Mouse (Mus musculus): Measurements from ENCODE around the gene Siae. TPM values are rescaled to one million over a fixed set of nuclear protein-coding genes. Genes with fewer than 3 reads are reported as not detected.
A peak's percentile ranks its signal among the peaks of the same experiment; 100 is the strongest.

The Siae gene
- polyA plus RNA-seq, 1 experiment = 10.0 TPM

DNA sequence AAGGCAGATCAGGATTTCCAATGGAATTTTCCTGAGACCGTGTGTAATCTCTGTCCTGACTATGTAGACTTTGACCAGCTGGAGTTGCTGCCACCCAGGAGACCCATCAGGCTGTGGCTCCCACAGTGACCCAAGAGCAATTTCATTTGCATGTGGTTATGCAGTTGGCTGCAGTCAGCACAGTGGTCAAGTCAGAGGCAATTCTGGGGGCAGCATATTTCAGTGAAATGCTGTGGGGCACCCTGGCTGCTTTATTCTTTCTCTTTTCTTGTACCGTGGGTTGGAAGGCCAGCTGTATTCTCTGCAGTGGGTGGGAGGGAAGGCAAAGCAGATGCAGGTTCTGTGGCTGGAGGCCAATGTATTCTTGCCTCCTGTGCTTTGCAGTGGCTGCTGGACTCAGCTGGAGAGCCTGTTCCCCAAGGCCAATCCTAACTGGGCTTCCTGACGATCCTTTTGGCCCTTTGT, 70.6 kb downstream of the Siae start:
- H3K4me1 ChIP-seq (replicated peaks; ENCODE audit: control insufficient read depth, insufficient read depth, low read length) = no peaks in the 10 kb centered on the region
- TF ChIP-seq POLR2A (IDR thresholded peaks at IDR 0.05; ENCODE audit: control insufficient read depth, extremely low read depth, insufficient read depth, low read length, poor library complexity) = no peak
- TF ChIP-seq CTCF (IDR thresholded peaks at IDR 0.05; ENCODE audit: borderline replicate concordance, control insufficient read depth, extremely low read depth, insufficient read depth, low read length, poor library complexity) = no peak
- no peak for DNase-seq
- H3K4me3 ChIP-seq (ENCODE audit: control insufficient read depth, insufficient read depth, low read length) = no peak overlapping the region
- H3K27ac ChIP-seq (ENCODE audit: control insufficient read depth, insufficient read depth, low read length) = no peak overlapping the region
- WGBS = 89% methylated on average over 3 of the region's 3 CpGs
- no peaks in the 10 kb centered on the region for H3K27me3 ChIP-seq (ENCODE audit: control insufficient read depth, insufficient read depth, low read length)
- H3K36me3 ChIP-seq (ENCODE audit: control insufficient read depth, insufficient read depth, low read length) = no peaks in the 10 kb centered on the region

DNA sequence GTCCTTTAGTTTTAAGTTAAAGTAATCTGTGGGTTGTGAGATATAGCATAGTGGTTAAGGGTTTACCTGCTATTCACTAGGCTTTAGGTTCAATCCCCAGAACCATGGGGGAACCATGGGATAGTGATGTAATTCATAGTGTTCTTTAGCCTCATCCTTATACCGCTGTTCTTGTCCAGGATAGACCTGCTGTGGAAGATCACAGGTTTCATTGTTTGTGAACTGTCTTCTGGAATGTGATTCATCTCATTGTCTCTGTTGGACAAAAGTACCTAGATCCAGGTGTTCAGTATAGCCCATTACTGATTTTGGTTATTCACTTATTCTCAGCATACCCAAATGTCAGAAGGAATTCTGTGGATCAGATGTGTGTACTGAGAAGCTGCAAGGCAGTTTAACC, 71.8 kb downstream of the Siae start:
- no peaks in the 10 kb centered on the region for H3K27me3 ChIP-seq (ENCODE audit: control insufficient read depth, insufficient read depth, low read length)
- no peak for TF ChIP-seq CTCF (IDR thresholded peaks at IDR 0.05; ENCODE audit: borderline replicate concordance, control insufficient read depth, extremely low read depth, insufficient read depth, low read length, poor library complexity)
- DNase-seq = no peak
- H3K4me1 ChIP-seq (replicated peaks; ENCODE audit: control insufficient read depth, insufficient read depth, low read length) = no peaks in the 10 kb centered on the region
- H3K27ac ChIP-seq (ENCODE audit: control insufficient read depth, insufficient read depth, low read length) = no peak overlapping the region
- 94% methylated on average over 1 of the region's 1 CpGs for WGBS
- H3K36me3 ChIP-seq (ENCODE audit: control insufficient read depth, insufficient read depth, low read length) = no peaks in the 10 kb centered on the region
- H3K4me3 ChIP-seq (ENCODE audit: control insufficient read depth, insufficient read depth, low read length) = no peak overlapping the region

DNA sequence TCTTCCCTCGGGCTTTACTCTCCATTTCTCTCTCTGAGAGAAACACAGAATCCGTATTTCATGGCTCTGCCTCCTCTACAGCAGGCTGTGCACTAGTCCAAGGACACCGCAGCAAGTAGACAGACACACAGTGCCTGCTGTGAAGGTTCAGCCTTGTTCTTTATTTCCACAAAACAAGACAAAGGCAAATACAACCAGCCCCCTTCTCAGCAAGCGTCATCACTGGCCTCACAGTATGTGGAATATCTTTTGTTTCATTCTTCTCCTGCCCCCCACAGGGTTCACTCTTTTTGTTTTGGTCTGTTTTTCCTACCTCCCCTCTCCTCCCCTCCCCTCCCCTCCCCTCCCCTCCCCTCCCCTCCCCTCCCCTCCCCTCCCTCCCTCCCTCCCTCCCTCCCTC, 73.1 kb downstream of the Siae start:
- Histone ChIP-seq H3K27ac (ENCODE audit: control insufficient read depth, insufficient read depth, low read length) (no peak overlapping the region), H3K36me3 (ENCODE audit: control insufficient read depth, insufficient read depth, low read length) (peaks cover 4% of the 10 kb centered on the region; the same call in 1 of the 2 replicates), H3K4me3 (ENCODE audit: control insufficient read depth, insufficient read depth, low read length) (no peak overlapping the region), H3K27me3 (ENCODE audit: control insufficient read depth, insufficient read depth, low read length) (no peaks in the 10 kb centered on the region), H3K4me1 (replicated peaks; ENCODE audit: control insufficient read depth, insufficient read depth, low read length) (no peaks in the 10 kb centered on the region)
- TF ChIP-seq POLR2A (IDR thresholded peaks at IDR 0.05; ENCODE audit: control insufficient read depth, extremely low read depth, insufficient read depth, low read length, poor library complexity) (no peak), CTCF (IDR thresholded peaks at IDR 0.05; ENCODE audit: borderline replicate concordance, control insufficient read depth, extremely low read depth, insufficient read depth, low read length, poor library complexity) (no peak)
- WGBS = 96% methylated on average over 4 of the region's 4 CpGs
- no peak for DNase-seq

DNA sequence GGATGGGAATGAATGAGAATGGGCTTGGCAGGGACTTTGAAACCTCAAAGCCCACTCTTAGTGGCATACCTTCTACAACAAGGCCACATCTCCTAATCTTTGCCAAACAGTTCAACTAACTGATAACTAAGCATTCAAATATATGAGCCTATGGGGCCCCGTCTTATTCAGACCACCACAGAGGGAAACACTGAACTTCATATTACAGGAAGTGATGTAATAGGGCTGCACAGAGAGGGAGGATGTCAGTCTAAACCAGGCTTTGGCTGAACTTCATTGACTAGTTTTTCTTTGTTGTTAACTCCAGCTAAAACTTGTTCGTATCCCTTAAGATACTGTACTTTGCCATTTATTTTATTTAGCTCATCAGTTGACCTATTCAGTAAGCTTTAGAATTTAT, 74.4 kb downstream of the Siae start:
- 77% methylated on average over 2 of the region's 2 CpGs for WGBS
- Histone ChIP-seq H3K4me3 (ENCODE audit: control insufficient read depth, insufficient read depth, low read length) (no peak overlapping the region), H3K27ac (ENCODE audit: control insufficient read depth, insufficient read depth, low read length) (no peak overlapping the region), H3K4me1 (replicated peaks; ENCODE audit: control insufficient read depth, insufficient read depth, low read length) (no peaks in the 10 kb centered on the region), H3K27me3 (ENCODE audit: control insufficient read depth, insufficient read depth, low read length) (no peaks in the 10 kb centered on the region), H3K36me3 (ENCODE audit: control insufficient read depth, insufficient read depth, low read length) (peaks cover 4% of the 10 kb centered on the region; the same call in 1 of the 2 replicates)
- TF ChIP-seq CTCF (IDR thresholded peaks at IDR 0.05; ENCODE audit: borderline replicate concordance, control insufficient read depth, extremely low read depth, insufficient read depth, low read length, poor library complexity) (no peak), POLR2A (IDR thresholded peaks at IDR 0.05; ENCODE audit: control insufficient read depth, extremely low read depth, insufficient read depth, low read length, poor library complexity) (no peak)
- DNase-seq = no peak

DNA sequence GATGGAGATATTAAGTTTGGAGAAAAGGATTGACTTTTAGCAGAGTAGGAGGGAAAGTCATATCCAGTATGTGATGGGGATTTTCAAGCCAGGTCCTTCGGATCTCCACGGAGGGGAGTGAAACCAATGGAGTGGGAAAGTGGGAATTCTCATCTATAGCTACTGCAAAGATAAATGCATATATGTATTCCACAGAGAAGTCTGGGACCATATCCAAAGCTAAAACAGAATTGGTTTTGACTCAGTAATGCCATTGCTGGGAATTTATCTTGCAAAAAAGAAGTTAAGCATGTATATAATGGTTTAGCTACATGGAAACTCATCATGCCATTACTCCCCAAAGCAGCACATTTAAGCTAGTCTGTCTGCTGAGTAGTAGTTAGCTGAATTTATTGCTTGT, 76.8 kb downstream of the Siae start:
- no peaks in the 10 kb centered on the region for H3K27me3 ChIP-seq (ENCODE audit: control insufficient read depth, insufficient read depth, low read length)
- H3K36me3 ChIP-seq (ENCODE audit: control insufficient read depth, insufficient read depth, low read length) = peaks cover 4% of the 10 kb centered on the region; the same call in 1 of the 2 replicates
- H3K4me3 ChIP-seq (ENCODE audit: control insufficient read depth, insufficient read depth, low read length) = no peak overlapping the region
- no peaks in the 10 kb centered on the region for H3K4me1 ChIP-seq (replicated peaks; ENCODE audit: control insufficient read depth, insufficient read depth, low read length)
- TF ChIP-seq POLR2A (IDR thresholded peaks at IDR 0.05; ENCODE audit: control insufficient read depth, extremely low read depth, insufficient read depth, low read length, poor library complexity) = no peak
- no peak for TF ChIP-seq CTCF (IDR thresholded peaks at IDR 0.05; ENCODE audit: borderline replicate concordance, control insufficient read depth, extremely low read depth, insufficient read depth, low read length, poor library complexity)
- no peak for DNase-seq
- WGBS = 98% methylated on average over 2 of the region's 2 CpGs
- H3K27ac ChIP-seq (ENCODE audit: control insufficient read depth, insufficient read depth, low read length) = no peak overlapping the region

DNA sequence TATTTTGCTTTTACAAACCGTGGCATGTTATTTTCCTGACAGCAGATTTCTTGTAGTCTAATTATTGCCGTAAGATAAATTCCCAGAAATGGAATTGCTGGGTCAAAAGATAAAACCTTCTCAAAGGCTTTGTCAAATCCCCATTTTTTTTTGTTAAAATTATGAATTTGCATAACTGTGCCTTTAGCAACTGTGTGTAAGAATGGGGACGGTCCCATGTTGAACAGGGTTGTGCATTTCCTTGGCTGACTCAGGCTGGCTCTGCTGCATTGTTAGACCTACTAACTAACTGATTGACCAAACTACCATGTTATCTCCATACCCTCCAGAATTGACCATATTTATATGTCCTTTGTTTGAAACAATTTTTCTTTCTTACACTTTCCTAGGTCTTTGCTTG, 78.8 kb downstream of the Siae start:
- peaks cover 4% of the 10 kb centered on the region; the same call in 1 of the 2 replicates for H3K36me3 ChIP-seq (ENCODE audit: control insufficient read depth, insufficient read depth, low read length)
- no peak overlapping the region for H3K27ac ChIP-seq (ENCODE audit: control insufficient read depth, insufficient read depth, low read length)
- TF ChIP-seq CTCF (IDR thresholded peaks at IDR 0.05; ENCODE audit: borderline replicate concordance, control insufficient read depth, extremely low read depth, insufficient read depth, low read length, poor library complexity) = no peak
- no peak for TF ChIP-seq POLR2A (IDR thresholded peaks at IDR 0.05; ENCODE audit: control insufficient read depth, extremely low read depth, insufficient read depth, low read length, poor library complexity)
- H3K4me1 ChIP-seq (replicated peaks; ENCODE audit: control insufficient read depth, insufficient read depth, low read length) = no peaks in the 10 kb centered on the region
- DNase-seq = no peak
- no peaks in the 10 kb centered on the region for H3K27me3 ChIP-seq (ENCODE audit: control insufficient read depth, insufficient read depth, low read length)
- WGBS = 96% methylated on average over 3 of the region's 3 CpGs
- no peak overlapping the region for H3K4me3 ChIP-seq (ENCODE audit: control insufficient read depth, insufficient read depth, low read length)

DNA sequence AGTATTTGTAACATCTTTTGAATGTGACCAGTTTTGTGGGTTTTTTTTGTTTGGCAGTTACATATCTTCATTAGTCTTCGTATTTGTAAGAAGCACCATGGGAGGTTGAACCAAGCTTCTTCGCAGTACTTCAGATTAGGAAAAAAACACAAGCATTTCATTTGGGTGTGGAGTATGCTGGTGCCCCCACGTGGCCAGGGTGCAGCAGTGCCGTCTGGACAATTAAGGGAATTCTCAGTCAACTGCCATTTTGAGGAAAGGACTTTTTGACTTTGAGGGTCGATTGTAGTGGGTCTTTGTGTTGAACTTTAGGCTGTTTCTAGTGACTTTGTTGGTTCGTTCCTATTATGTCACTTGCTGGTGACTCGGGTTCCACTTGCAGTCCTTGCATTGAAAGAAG, 80.8 kb downstream of the Siae start:
- WGBS = 31% methylated on average over 7 of the region's 7 CpGs
- H3K27ac ChIP-seq (ENCODE audit: control insufficient read depth, insufficient read depth, low read length) = no peak overlapping the region
- no peaks in the 10 kb centered on the region for H3K27me3 ChIP-seq (ENCODE audit: control insufficient read depth, insufficient read depth, low read length)
- H3K36me3 ChIP-seq (ENCODE audit: control insufficient read depth, insufficient read depth, low read length) = peaks cover 4% of the 10 kb centered on the region; the same call in 1 of the 2 replicates
- TF ChIP-seq CTCF (IDR thresholded peaks at IDR 0.05; ENCODE audit: borderline replicate concordance, control insufficient read depth, extremely low read depth, insufficient read depth, low read length, poor library complexity) (no peak), POLR2A (IDR thresholded peaks at IDR 0.05; ENCODE audit: control insufficient read depth, extremely low read depth, insufficient read depth, low read length, poor library complexity) (no peak)
- peak; percentile 49 for DNase-seq
- H3K4me3 ChIP-seq (ENCODE audit: control insufficient read depth, insufficient read depth, low read length) = no peak overlapping the region
- no peaks in the 10 kb centered on the region for H3K4me1 ChIP-seq (replicated peaks; ENCODE audit: control insufficient read depth, insufficient read depth, low read length)

Measured in thymus, adult 2 months (tissue).